Mouse (Mus musculus): ENCODE data around the gene Micu2. TPM values are rescaled to one million over a fixed set of nuclear protein-coding genes. Genes with fewer than 3 reads are reported as not detected.

The Micu2 gene
- polyA plus RNA-seq (2014; fragmentation: Nextera tagmentation; extraction: Ambion mirVana), result 54.1 and 56.4 TPM in 2 replicates

GRCm38 (mm10) chr14:57998526-57999401 lies at the start of gene Micu2:
Gene Micu2 (minus strand): TSS chr14:57999262.
- peak within 1 kb of the TSS; percentile 83; the same call in 1 of the 2 replicates for H3K27ac ChIP-seq (ENCODE audit: low read depth)
- H3K4me2 ChIP-seq, result peak within 1 kb of the TSS; percentile 76
- peak within 1 kb of the TSS; percentile 89 for H3K4me3 ChIP-seq (ENCODE audit: low read depth, low read length)
- peak; percentile 97 for DNase-seq
- 2% methylated on average over 72 of the region's 76 CpGs for WGBS
- H3K9me3 ChIP-seq (ENCODE audit: low read depth, low read length), result no peaks in the 10 kb centered on the region
- no peaks in the 10 kb centered on the region for H3K27me3 ChIP-seq (ENCODE audit: insufficient read depth, low read length)
- H3K36me3 ChIP-seq (ENCODE audit: insufficient read depth), result no peaks in the 10 kb centered on the region
- TF ChIP-seq CTCF (IDR thresholded peaks at IDR 0.05; ENCODE audit: low read depth), result no peak
- no peaks in the 10 kb centered on the region for H3K4me1 ChIP-seq (ENCODE audit: insufficient read depth)
- ATAC-seq (ENCODE audit: insufficient read depth), result peak; percentile 96
- H3K9ac ChIP-seq, result peak within 1 kb of the TSS; percentile 89

- H3K36me3 ChIP-seq (ENCODE audit: insufficient read depth), result no peaks in the 10 kb centered on the region
- H3K4me1 ChIP-seq (ENCODE audit: insufficient read depth), result no peaks in the 10 kb centered on the region
- DNase-seq, result no peak
- WGBS, result 59% methylated on average over 4 of the region's 4 CpGs
- H3K27ac ChIP-seq (ENCODE audit: low read depth), result no peak overlapping the region
- H3K4me2 ChIP-seq, result no peak overlapping the region
- no peak overlapping the region for H3K9ac ChIP-seq
- ATAC-seq (ENCODE audit: insufficient read depth), result no peak
- no peak for TF ChIP-seq CTCF (IDR thresholded peaks at IDR 0.05; ENCODE audit: low read depth)
- H3K9me3 ChIP-seq (ENCODE audit: low read depth, low read length), result no peaks in the 10 kb centered on the region
- H3K27me3 ChIP-seq (ENCODE audit: insufficient read depth, low read length), result no peaks in the 10 kb centered on the region
- no peak overlapping the region for H3K4me3 ChIP-seq (ENCODE audit: low read depth, low read length)
Observed at GRCm38 (mm10) chr14:58046639-58047284, 47.7 kb upstream of the Micu2 start.

GRCm38 (mm10) chr14:58036174-58036573 lies 37.1 kb upstream of the Micu2 start:
- H3K36me3 ChIP-seq (ENCODE audit: insufficient read depth), result no peaks in the 10 kb centered on the region
- no peaks in the 10 kb centered on the region for H3K9me3 ChIP-seq (ENCODE audit: low read depth, low read length)
- no peaks in the 10 kb centered on the region for H3K4me1 ChIP-seq (ENCODE audit: insufficient read depth)
- WGBS, result 50% methylated on average over 6 of the region's 6 CpGs
- H3K4me3 ChIP-seq (ENCODE audit: low read depth, low read length), result no peak overlapping the region
- H3K27ac ChIP-seq (ENCODE audit: low read depth), result no peak overlapping the region
- ATAC-seq (ENCODE audit: insufficient read depth), result no peak
- DNase-seq, result no peak
- no peak for TF ChIP-seq CTCF (IDR thresholded peaks at IDR 0.05; ENCODE audit: low read depth)
- no peak overlapping the region for H3K4me2 ChIP-seq
- no peak overlapping the region for H3K9ac ChIP-seq
- no peaks in the 10 kb centered on the region for H3K27me3 ChIP-seq (ENCODE audit: insufficient read depth, low read length)

- Histone ChIP-seq H3K4me1 (ENCODE audit: insufficient read depth) (no peaks in the 10 kb centered on the region), H3K36me3 (ENCODE audit: insufficient read depth) (no peaks in the 10 kb centered on the region), H3K9me3 (ENCODE audit: low read depth, low read length) (no peaks in the 10 kb centered on the region), H3K27ac (ENCODE audit: low read depth) (no peak overlapping the region), H3K4me2 (no peak overlapping the region), H3K27me3 (ENCODE audit: insufficient read depth, low read length) (no peaks in the 10 kb centered on the region), H3K4me3 (ENCODE audit: low read depth, low read length) (no peak overlapping the region), H3K9ac (no peak overlapping the region)
- 8% methylated on average over 8 of the region's 8 CpGs for WGBS
- DNase-seq (peak; percentile 87), ATAC-seq (ENCODE audit: insufficient read depth) (no peak)
- TF ChIP-seq CTCF (IDR thresholded peaks at IDR 0.05; ENCODE audit: low read depth), result peak; percentile 82
Observed at GRCm38 (mm10) chr14:58034567-58034966, 35.5 kb upstream of the Micu2 start.

DNA sequence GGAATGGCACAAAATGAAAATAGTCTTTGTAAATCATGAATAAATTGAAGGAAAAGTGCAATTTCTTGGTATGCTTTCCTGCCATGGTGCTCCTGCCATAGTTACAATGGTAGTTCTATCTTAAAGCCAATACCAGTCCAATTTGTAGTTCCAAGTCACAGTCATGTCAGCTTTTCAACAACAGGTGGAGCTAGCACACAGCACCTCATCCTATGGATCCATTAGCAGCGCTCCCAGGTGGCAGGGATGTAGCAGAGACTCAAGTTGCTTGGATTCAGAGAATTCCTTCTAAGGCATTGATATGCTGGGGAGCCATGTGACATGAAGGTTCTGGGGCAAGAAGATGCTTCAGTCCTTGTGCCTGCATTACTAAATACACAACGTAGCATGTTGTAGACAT lies 19.8 kb upstream of the Micu2 start:
- H3K27ac ChIP-seq (ENCODE audit: low read depth), result no peak overlapping the region
- H3K4me3 ChIP-seq (ENCODE audit: low read depth, low read length), result no peak overlapping the region
- H3K27me3 ChIP-seq (ENCODE audit: insufficient read depth, low read length), result no peaks in the 10 kb centered on the region
- no peak overlapping the region for H3K9ac ChIP-seq
- DNase-seq, result peak; percentile 61
- no peaks in the 10 kb centered on the region for H3K9me3 ChIP-seq (ENCODE audit: low read depth, low read length)
- H3K36me3 ChIP-seq (ENCODE audit: insufficient read depth), result no peaks in the 10 kb centered on the region
- TF ChIP-seq CTCF (IDR thresholded peaks at IDR 0.05; ENCODE audit: low read depth), result peak; percentile 66
- no peaks in the 10 kb centered on the region for H3K4me1 ChIP-seq (ENCODE audit: insufficient read depth)
- no peak for ATAC-seq (ENCODE audit: insufficient read depth)
- H3K4me2 ChIP-seq, result no peak overlapping the region
- 46% methylated on average over 2 of the region's 2 CpGs for WGBS

DNA sequence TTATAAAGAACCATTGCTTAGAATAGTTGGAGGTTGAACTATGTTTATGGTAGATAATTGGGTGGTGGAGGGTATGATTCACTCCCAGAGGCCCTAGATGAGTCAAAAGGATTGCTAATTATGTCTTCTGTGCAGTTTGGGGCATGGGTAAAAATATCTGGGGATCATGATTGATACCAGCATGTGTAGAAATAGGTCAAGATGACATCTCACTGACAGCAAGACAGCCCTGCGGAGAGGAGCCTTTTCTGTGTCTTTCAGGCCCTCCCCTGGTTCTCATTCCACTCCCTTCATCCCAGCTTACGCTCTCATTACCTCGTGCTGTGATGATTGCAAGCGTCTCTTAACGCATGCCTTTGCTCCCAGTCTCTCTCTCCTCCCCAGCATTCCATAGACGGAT lies 4.8 kb upstream of the Micu2 start:
- DNase-seq (no peak), ATAC-seq (ENCODE audit: insufficient read depth) (no peak)
- Histone ChIP-seq H3K27me3 (ENCODE audit: insufficient read depth, low read length) (no peaks in the 10 kb centered on the region), H3K4me3 (ENCODE audit: low read depth, low read length) (no peak overlapping the region), H3K9me3 (ENCODE audit: low read depth, low read length) (no peaks in the 10 kb centered on the region), H3K27ac (ENCODE audit: low read depth) (no peak overlapping the region), H3K36me3 (ENCODE audit: insufficient read depth) (no peaks in the 10 kb centered on the region), H3K4me2 (no peak overlapping the region), H3K9ac (no peak overlapping the region), H3K4me1 (ENCODE audit: insufficient read depth) (no peaks in the 10 kb centered on the region)
- TF ChIP-seq CTCF (IDR thresholded peaks at IDR 0.05; ENCODE audit: low read depth), result no peak
- WGBS, result 34% methylated on average over 6 of the region's 6 CpGs

GRCm38 (mm10) chr14:58002161-58002560 lies 3.1 kb upstream of the Micu2 start:
- no peaks in the 10 kb centered on the region for H3K9me3 ChIP-seq (ENCODE audit: low read depth, low read length)
- no peak overlapping the region for H3K4me3 ChIP-seq (ENCODE audit: low read depth, low read length)
- no peak for DNase-seq
- ATAC-seq (ENCODE audit: insufficient read depth), result no peak
- H3K9ac ChIP-seq, result no peak overlapping the region
- H3K27me3 ChIP-seq (ENCODE audit: insufficient read depth, low read length), result no peaks in the 10 kb centered on the region
- H3K36me3 ChIP-seq (ENCODE audit: insufficient read depth), result no peaks in the 10 kb centered on the region
- no peaks in the 10 kb centered on the region for H3K4me1 ChIP-seq (ENCODE audit: insufficient read depth)
- H3K4me2 ChIP-seq, result no peak overlapping the region
- WGBS, result 76% methylated on average over 1 of the region's 1 CpGs
- H3K27ac ChIP-seq (ENCODE audit: low read depth), result no peak overlapping the region
- TF ChIP-seq CTCF (IDR thresholded peaks at IDR 0.05; ENCODE audit: low read depth), result no peak

Measured in lung, embryonic 14.5 days (tissue).